Mouse (Mus musculus) ES-E14 (cell line): ENCODE measurements around the gene Kctd21.

ENCODE experiments used
- MAFK ChIP-seq: IDR thresholded peaks from 2 replicates; pipeline ENCODE4 v1.6.1; 2014; ENCODE audit warnings: mild to moderate bottlenecking, low read depth, low read length, inconsistent platforms; ENCODE audit not compliant: insufficient read depth
- ZC3H11A ChIP-seq: IDR thresholded peaks from 2 replicates; pipeline ENCODE4 v1.6.1; 2012; ENCODE audit warnings: low read depth, mild to moderate bottlenecking, inconsistent platforms, low read length, borderline replicate concordance

DNA sequence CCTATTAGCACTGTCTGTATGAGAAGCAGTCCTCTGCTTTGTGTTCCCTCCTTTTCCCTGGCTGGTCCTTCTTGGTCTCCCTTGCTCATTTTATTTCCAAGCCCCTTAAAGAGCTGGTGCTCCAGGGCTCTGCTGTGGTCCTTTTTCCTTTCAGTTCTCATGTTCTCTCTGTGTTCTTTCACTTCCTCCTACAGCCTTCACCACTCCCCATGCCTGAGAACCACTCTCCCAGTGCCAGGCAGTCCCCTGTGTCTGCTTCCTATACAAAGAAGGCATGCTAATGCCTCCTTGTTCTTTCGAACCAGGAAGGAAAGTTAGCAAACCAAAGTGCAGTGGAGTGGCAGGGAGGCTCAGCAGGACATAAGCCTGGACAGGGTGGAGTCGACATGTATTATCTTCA is 43.8 kb downstream of the Kctd21 start:
- TF ChIP-seq MAFK: no peak
- no peak for TF ChIP-seq ZC3H11A
